Mouse (Mus musculus) adrenal gland, adult 18-20 months (tissue): ENCODE measurements around the gene Reep6. TPM values are rescaled to one million over a fixed set of nuclear protein-coding genes. Genes with fewer than 3 reads are reported as not detected.
A peak's percentile ranks its signal among the peaks of the same experiment; 100 is the strongest.

Experiments
- DNase-seq, 2 experiments: peaks; one replicate each; pipeline ENCODE4 v3.0.0; 2021 to 2022; ENCODE audit warnings: low spot score in 2 of 2
- long read RNA-seq, 2 experiments: library from polyadenylated mRNA; stranded (forward); transcript quantifications; one replicate each; pipeline ENCODE4 v2.0.0; 2021
- total RNA-seq, 2 experiments: library from RNA; stranded (reverse); gene quantifications; 1 replicate in 1 of 2; 2 replicates in 1 of 2; pipeline ENCODE4 v1.2.3; 2021

The Reep6 gene
- 10 to 100 TPM; 10.2 to 20.8 TPM for total RNA-seq
- long read RNA-seq, experiment 1, transcript Reep6-203 (5 exons, 2,127 nt) = major isoform, 23 of 33 reads
- long read RNA-seq, experiment 1, partial matches to known transcripts = 3 of 33 reads
- long read RNA-seq, experiment 1, other reads (novel, unspliced or antisense) = 4 of 33 reads
- long read RNA-seq, experiment 2, transcript Reep6-203 (5 exons, 2,127 nt) = major isoform, 19 of 23 reads
- long read RNA-seq, experiment 2, partial matches to known transcripts = 3 of 23 reads
- long read RNA-seq, experiment 2, other reads (novel, unspliced or antisense) = 1 of 23 reads

DNA sequence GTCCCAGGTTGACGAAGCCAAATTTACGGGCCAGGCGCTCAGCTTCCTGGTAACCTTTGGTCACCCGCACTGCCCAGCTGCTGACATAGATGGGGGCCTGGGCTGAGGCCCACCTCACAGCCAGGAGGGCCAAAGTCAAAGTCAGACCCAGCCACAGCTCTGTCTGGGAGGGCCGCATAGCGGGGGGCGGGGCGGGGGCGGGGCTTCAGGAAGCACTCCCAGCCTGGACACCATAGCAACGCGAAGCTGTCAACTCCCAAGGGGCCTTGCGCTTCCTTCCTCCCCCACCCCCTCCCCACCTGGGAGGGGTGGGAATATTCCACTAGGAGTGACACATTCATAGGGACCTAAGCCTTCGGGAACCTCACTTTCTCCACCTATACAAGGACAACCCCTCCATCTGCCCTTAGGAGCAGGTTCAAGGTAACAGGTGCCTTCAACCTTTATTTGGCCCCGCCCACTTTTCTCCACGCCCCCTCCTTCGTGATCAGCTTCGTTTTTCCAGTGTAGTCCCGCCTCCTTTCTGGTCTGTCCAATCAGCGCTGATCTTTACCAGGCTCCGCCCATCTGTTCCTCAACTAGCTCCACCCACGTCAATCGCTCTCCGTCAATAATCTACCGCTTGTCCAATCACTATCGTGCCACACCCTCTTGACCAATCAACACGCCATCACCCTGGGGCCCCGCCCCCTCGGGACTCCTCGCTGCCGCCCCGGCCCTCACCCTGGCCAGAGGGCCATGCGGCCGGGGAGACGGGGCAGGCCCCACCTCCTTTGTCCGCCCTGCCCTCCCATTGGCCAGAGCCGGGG is at the start of gene Reep6, which contains the start of gene Pcsk4:
Gene Reep6, plus strand, starts transcription at position 681 of the 809 bp plus-strand sequence.
Gene Pcsk4, minus strand, starts transcription at position 226 of the 809 bp plus-strand sequence.
- peak; percentile 87 to 88 for DNase-seq

DNA sequence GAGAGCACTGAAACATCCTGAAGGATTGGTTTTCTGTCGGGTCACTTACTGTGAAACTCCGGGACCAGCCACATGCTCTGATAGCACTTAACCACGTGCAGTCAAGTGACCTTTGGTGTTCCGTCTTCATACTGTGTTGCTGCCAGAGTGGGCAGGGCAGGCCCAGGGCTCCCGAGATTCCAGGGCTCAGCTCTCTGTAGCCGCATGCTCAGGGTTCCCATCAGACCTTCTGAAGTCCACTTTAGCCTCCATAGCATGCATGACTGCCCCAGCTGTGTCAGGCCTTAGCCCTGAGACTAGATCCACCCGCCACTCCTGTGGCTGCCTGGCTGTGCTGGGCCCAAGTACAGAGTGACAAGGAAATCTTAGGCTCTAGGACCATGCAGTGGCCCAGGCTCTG is 48.4 kb upstream of the Reep6 start:
- no peak for DNase-seq

DNA sequence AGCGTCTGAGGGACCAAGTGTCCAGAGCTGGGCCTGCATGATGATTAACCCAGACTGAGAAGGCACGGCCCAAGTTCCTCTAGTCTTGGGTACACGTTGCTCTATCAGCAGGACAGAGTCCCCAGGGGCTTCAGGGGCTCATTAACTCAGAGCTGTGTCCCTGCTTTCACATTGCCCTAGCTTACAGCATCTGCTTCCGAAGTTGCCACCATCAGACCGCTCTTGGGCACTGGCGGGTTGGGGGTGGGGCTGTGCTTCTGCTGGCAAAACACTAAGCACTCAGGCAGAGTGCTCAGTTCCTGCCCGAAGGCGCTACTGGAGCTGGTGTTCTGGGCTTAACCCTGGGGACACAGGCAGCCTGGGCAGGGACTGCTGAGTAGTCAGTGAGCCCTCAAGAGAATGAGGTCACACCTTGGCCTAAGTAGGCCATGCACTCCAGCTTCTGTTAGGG is 47.8 kb upstream of the Reep6 start:
- peak in 1 of 2 experiments; percentile 31 for DNase-seq

DNA sequence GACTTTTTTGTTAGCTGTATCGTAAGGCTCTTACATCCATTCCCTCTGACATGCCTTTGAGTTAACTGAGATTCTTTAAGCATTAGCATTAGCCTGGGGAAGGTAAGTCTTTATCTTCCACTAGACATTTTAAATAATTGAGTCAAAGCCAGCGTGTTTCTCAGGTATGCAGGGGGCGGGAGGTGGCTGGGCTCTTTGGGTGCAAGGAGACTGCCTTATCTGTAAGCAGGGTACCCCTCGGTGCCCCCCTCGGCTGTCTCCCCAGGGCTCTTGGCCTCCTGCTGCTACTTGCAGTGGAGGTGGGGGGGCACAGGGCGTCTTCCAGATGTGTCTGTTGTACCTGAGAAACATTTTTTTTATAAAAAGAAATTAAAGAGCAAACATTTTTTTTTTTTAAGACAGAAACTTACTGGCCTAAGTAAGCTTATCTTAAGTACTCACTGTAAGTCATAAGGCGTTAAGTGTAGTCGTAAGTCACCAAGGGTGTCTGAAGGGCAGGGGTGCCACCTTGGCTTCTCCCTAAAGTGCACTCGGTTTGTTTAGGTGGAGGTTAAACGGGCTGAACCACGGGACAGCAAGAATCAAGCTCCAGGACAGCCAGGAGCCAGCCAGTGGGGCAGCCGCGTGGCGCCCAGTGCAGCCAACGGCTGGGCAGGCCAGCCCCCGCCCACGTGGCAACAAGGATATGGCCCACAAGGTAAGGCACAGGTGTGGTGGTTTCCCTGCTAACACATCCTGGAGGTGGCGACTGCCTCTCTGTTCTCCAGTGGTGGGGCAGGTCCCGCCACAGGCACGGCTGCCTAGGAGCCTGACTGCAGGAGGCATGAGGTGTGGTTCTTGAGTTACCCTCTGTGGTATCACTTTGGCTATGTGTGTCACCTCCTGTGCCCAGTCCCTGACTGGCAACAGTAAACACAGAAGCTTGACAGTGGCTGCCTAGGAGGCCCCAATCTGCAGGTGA is 47.0 kb upstream of the Reep6 start:
- DNase-seq = peak in 1 of 2 experiments; percentile 19

DNA sequence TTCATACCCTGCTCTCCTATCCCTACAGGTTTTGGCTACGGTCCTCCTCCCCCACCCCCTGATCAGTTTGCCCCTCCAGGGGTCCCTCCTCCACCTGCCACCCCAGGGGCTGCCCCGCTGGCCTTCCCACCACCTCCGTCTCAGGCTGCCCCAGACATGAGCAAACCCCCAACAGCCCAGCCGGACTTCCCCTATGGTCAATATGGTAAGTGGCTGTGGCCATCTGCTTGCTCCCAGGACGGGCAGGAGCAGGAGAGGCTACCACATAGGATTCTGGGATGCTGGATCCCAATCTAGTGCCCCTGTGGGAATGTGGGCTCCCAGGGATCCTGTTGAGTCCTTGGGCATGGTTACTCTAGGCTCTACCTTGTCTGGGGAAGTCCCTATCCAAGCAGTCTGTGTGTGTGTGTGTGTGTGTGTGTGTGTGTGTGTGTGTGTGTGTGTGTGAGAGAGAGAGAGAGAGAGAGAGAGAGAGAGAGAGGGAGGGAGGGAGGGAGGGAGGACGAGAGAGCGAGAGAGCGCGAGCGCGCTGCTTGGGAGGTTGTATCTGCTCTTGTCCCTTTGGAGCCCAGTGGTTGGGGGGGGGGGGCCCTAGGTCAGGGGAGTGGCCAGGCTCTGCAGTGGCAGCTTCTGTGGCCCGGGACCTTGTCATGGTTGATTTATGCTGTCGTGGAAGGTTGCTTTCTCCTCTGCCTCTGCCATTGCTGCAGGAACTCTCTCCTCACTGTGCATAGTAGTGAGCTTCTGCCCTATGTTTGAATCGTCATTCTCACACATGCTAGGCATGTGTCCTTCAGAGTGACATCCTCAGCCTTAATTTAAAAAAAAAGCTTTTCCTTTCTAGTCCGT is 44.3 kb upstream of the Reep6 start:
- DNase-seq = peak in 1 of 2 experiments; percentile 28

DNA sequence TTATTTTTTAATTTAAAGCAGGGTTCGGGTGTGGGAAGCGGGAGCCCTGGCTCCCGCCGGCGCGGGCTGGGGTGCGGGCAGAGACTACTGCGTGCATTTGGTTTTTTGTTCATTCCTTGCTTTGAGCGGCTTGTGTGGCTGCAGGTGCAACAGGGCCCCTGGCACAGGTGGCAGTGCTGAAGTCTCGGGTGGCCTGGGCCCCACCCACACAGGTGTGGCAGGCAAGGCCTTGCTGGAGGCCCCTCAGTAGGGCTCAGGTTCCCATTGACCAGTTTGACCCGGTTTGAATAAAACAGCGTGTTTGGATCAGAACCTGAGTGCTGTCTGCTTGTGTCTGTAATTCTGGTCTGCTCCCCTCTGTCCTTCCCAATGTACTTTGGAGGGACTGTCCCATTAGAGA is 41.7 kb upstream of the Reep6 start:
- no peak for DNase-seq

DNA sequence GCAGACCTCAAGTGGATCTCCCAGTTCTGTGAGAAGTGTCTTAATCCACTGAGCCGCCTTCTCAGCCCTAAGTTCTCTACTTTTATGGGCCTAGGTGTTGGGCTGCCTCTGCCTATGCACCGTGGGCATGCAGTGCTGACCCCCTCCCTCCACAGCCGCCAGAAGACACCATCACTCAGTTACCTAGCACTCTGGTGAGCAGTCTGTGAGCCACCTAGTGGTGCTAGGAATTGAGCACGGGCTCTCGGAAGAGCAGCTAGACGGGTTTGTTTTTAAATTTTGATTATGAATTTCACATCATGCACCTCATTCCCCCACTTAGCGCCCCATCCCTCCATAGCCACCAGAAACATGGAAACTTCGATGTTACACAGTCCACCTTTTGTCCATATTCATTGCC is 41.1 kb upstream of the Reep6 start:
- no peak for DNase-seq

DNA sequence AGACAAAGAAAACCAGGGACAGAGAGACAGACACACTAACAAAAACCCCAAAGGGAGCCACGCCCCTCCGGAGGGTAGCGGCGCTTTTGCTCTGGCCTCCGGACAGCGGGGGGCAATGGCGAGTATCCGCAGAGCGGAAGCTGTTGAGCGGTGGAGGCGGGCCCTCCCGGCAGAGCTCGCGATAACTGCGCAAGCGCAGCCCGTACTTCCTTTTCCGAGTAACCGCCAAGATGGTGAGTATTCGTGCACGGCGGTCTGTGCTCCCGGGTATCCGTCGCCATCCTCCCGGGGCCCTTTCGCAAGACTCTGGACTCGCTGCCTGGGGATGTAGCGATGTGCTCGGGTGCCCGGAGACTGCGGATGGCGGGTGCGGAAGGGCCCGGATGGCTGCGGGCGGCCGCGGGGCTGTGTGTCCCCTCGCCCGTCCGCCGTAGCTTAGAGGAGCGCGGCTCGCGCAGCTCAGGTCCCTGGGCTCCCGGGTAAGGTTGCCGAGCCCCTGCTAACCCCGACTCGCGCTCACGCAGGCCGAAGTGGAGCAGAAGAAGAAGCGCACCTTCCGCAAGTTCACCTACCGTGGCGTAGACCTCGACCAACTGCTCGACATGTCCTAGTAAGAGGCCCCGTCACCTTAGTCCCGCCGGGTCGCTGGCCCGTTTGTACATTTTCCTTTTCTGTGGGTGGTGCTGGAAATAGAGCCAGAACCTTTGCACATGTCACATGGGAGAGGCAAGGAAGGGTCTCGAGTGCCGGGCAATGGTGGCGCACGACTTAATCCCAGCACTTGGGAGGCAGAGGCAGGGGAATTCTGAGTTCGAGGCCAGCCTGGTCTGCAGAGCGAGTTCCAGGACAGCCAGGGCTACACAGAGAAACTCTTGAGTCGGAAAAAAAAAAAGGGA is 37.3 kb upstream of the Reep6 start, which contains the start of gene Rps15:
Gene Rps15, plus strand, starts transcription at position 203 of the 896 bp plus-strand sequence.
- DNase-seq = peak; percentile 91 to 93

DNA sequence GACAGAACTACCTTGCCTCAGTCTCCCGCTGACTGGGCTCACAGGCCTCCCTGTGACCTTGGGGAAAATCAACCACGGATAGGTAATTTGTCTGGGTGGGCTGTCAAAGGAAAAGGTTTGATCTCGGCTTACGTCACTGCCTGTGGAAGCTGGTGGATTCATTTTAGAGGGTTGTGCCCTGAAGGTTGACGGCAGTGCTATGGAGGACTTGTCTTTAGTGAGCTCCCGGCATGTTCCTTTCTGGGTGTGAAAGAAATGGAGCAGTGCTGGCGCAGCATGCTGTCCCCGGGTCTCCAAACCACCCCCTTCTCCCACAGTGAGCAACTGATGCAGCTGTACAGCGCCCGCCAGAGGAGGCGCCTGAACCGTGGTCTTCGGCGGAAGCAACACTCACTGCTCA is 36.4 kb upstream of the Reep6 start:
- no peak for DNase-seq

DNA sequence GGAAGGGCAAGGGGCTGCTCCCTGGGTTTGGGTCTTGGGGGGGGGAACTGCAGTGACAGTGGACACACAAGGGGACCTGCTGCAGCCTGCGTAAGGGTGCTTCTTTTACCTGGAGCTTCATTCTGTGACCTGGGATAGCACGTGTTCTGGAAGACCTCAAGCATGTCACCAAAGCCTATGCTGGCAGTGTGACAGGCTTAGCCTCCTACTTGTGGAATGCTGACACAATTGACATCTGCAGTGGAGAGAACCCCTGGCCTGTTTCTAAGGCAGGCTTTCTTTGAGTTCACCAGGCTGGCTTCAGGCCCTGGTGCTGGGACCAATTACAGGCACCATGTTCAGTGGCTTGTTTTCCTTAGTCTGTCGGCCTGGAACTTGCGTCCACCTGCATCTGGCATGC is 35.4 kb upstream of the Reep6 start:
- DNase-seq = no peak

DNA sequence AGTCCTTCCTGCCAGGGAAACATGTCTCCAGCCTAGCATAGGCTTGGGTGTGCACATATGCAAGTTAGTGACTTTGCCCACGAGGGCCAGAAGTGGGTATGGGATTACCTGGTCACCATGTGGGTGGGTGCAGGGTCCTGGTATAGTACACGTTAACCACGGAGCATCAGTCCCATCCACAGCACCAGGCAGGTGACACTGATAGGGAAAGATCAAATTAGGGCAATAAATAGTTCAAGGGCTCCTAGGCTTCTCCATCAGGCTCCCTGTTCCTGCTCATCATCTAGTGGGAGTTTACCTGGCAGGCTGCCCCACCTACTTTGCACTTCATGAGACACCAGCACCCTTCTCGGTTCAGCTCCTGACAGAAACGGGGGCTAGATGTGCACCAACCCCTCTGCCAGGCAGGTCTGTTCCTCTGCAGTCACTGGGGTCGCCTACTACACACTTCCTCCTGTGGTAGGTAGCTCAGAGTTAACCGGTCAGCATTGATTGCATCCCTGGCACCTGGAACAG is 34.9 kb upstream of the Reep6 start:
- no peak for DNase-seq

DNA sequence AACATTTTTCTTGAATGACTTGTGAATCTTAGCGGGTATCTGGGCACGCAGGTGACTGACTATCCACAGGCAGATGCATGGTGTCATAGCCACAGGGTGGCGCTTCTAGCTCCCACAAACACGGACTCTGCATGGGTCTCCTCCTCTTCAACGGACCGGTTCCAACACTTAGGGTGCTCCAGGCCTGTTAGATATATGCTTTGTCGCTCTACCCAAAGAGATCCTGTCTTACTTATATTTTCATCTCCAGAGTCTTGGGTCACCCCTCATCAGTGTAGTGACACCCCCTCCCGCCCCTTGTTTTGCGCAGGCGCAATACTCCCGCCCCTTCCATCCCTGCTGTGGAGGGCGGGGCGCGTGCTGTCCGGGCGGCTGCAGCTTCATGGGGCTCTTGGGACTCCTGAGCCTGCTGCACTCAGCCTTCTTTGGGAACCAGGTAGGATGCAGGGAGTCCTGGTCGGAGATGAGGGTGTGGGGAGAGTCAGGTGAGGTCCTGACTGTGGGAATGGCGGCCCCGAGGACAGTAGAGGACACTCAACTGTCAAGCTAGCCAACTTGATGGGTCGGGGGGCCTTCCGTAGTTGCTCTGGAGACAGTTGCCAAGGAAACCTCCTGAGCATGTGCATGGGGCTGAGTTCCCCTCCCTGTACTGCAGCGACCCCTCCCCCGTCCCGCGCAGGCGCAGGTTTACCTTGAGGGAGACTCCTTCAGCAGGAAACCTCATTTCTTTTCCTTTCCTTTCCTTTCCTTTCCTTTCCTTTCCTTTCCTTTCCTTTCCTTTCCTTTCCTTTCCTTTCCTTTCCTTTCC is 33.9 kb upstream of the Reep6 start, which contains the start of gene Apc2:
Gene Apc2, plus strand, starts transcription at position 360 of the 808 bp plus-strand sequence.
- DNase-seq = peak; percentile 62 to 63

DNA sequence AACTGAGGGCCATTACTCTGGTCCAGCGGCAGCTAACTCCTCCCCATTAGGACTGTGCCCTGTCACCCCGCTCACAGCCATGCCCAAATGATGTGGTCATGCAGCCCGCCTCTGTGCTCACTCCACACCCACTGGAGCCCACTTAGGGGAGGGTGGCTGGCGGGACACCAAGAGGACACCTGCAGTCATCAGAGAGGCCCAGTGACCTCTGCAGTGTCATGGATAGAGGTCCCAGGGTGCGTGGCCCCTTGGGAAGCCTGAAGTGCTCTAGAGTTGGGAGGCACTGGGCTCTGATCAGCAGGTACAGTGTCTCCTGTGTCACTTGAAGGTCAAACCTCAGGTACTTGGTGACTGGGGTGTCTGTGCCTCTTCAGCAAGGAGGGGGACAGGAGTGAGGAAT is 32.9 kb upstream of the Reep6 start:
- DNase-seq = no peak

DNA sequence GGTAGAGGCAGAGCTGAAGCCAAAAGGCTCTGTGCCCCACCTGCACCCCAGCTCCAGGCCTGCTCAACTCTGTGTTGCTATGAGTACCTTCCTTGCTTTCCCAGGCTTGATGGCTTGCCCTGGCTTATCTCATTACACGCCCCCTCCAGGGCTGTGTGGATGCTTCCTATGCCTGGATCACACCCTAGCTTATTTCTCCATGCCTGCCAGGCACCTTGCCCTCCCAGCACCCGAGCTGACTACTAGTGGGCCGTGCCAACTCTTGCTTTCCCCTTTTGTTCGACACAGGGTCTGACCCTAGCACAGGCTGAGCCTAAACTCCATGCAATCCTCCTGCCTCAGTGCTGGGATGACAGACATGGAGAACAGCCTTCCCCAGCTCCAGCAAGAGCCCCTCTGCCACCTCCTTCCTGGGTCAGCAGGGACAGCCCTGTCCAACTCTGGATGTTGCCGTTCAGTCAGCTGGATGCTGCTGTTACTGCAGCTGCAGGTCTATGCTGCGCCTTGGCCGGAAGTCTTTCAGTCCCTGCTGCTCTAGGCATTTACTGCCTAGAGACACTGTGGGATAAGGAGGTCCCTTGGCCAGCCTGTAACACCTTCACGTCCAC is 32.1 kb upstream of the Reep6 start:
- DNase-seq = no peak

DNA sequence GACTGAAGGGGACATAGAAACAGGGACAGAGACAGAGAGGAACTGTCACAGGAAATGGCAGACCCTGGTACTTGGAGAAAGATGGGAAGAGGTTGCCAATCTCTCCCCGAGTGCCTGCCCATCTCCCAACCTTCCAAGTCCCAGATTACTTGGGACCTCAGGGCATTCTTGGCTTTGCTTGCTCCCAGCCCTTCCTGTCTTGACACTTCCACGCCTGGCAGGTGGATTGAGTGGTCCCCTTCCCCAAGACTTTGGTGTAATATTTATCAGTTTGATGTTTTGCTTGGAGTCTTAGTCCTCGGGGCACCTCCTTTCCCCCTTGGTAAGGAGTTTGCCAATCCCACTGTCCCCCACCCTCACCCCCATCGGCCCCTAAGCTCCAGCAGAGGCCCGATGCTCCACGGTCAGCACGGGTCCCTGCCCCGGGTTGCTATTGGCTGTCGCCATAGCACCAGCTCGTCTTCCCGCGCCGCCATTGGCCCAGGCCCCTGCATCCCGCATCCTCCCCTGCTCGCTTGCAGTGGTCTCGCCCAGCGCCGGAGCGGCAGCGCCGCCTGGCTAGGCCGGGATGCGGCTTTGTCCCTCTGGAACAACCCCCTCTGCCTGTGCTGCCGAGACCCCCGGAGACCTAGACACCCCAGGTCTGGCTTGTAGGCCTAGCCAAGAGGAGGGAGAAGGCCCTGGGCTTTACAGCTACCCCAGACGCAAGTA is 31.0 kb upstream of the Reep6 start:
- no peak for DNase-seq

DNA sequence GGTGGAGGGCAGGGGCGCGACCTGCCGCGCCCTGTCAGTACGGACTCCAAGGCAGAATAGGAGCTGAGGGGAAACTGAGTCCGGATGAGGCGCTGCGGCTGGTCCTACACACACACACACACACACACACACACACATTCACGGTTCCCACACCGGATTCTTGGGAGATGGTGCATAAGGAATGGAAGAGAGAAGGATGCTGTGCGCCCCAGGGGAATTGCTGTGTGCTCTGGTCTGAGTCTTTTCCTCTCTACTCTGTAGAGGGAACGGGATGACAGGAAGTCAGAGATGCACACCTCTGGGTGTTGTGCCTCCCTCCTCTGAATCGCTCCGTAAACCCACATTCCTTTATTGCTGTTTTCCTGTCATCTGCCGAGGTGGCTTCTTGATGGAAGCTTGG is 30.5 kb upstream of the Reep6 start:
- no peak for DNase-seq

DNA sequence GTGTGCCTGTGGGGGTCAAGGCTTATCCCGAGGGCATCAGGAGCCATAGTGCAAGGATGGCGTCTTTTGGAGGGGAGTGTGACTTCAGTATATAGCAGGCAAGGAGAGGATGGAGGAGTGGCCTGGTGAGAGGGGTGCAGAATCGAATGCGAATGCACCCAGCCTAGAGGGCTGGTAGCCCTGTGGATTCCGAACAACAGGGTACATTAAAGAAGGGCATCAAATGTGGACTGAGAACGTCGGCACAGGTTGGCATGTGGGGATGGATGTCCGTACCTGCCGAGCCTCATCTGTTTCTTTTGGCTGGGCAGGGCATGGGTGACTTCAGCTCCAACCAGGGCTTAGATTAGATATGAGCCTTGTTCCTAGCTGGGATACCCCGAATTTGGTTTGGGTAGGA is 29.9 kb upstream of the Reep6 start:
- DNase-seq = no peak
